Mouse (Mus musculus) adrenal gland, postnatal 0 days (tissue): ENCODE results near the gene Krtap20-2. TPM values are rescaled to one million over a fixed set of nuclear protein-coding genes. Genes with fewer than 3 reads are reported as not detected.

ENCODE experiments used
- polyA plus RNA-seq: library from polyadenylated mRNA; unstranded; fragments of >200 nt; fragmentation: Nextera tagmentation; extraction: Ambion mirVana; gene quantifications from 2 replicates; pipeline ENCODE4 v1.2.1, GENCODE M21; 2015

Gene Krtap20-2
- polyA plus RNA-seq, result not detected in 2 replicates

GRCm38 (mm10) chr16:89205561-89205960 is at the start of gene Krtap20-2:
Gene Krtap20-2 (plus strand): TSS chr16:89205861.

DNA sequence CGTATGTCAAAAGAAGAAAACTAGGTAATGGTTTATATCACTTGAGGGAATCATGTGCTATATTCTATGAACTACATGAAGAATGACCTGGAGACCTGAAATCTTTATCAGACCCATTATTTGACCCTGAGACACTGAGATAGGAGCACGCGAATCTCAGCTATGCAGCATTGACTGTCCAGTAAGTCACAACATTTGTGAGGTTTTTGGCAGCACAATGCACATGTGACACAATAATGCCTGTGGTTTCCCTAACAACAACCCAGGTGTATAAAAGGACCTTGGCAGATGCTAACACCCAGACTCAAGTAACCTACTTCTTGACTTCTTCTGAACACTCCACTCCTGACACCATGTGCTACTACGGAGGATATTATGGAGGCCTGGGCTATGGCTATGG is 48.0 kb upstream of the Krtap20-2 start, which contains the start of gene Gm9789:
TSS of gene Gm9789 (plus strand) at position 301 of the 400 bp plus-strand sequence.

DNA sequence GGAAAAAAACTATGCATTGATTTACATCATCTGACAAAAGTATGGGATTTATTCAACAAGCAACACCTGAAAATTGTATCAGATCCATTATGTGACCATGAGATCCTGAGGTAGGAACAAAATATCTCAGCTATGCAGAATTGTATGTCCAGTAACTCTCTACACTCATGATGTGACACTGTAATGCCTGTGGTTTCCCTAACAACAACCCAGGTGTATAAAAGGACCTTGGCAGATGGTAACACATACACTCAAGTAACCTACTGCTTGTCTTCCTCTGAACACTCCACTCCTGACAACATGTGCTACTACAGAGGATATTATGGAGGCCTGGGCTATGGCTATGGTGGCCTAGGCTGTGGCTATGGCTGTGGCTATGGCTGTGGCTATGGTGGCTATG is 36.5 kb upstream of the Krtap20-2 start, which contains the start of gene Gm7735:
TSS of gene Gm7735 (plus strand) at position 301 of the 400 bp plus-strand sequence.

GRCm38 (mm10) chr16:89174435-89174834 is 31.2 kb upstream of the Krtap20-2 start, which contains the start of gene 1110057P08Rik:
Gene 1110057P08Rik (plus strand): TSS chr16:89174735.

Other genes with a start within 250 kb of the Krtap20-2 start
- not detected in 2 replicates for gene Krtap16-3, start 243.0 kb upstream of the Krtap20-2 start, polyA plus RNA-seq
- gene Krtap22-2, start 195.1 kb upstream of the Krtap20-2 start, polyA plus RNA-seq, result not detected in 2 replicates
- not detected in 2 replicates for gene Gm10229, start 190.6 kb upstream of the Krtap20-2 start, polyA plus RNA-seq
- gene Krtap6-1, start 174.2 kb upstream of the Krtap20-2 start, polyA plus RNA-seq, result not detected in 2 replicates
- not detected in 2 replicates for gene Gm10228, start 164.4 kb upstream of the Krtap20-2 start, polyA plus RNA-seq
- not detected in 2 replicates for gene Krtap6-5, start 158.0 kb upstream of the Krtap20-2 start, polyA plus RNA-seq
- not detected in 2 replicates for gene 1110025L11Rik, start 141.9 kb upstream of the Krtap20-2 start, polyA plus RNA-seq
- not detected in 2 replicates for gene Krtap6-3, start 121.8 kb upstream of the Krtap20-2 start, polyA plus RNA-seq
- not detected in 2 replicates for gene Gm6358, start 65.0 kb upstream of the Krtap20-2 start, polyA plus RNA-seq
- gene Gm10061, start 54.8 kb upstream of the Krtap20-2 start, polyA plus RNA-seq, result not detected in 2 replicates
- gene Gm9789, start 47.9 kb upstream of the Krtap20-2 start, polyA plus RNA-seq, result not detected in 2 replicates
- not detected in 2 replicates for gene Gm7735, start 36.4 kb upstream of the Krtap20-2 start, polyA plus RNA-seq
- gene 1110057P08Rik, start 31.1 kb upstream of the Krtap20-2 start, polyA plus RNA-seq, result not detected in 2 replicates
- gene Krtap21-1, start 198.0 kb downstream of the Krtap20-2 start, polyA plus RNA-seq, result not detected in 2 replicates
- gene Krtap6-2, start 214.2 kb downstream of the Krtap20-2 start, polyA plus RNA-seq, result not detected in 2 replicates